Mouse (Mus musculus) bone marrow, adult 2 months (tissue): ENCODE data around the gene Lhx9.

ENCODE experiments used
- CTCF ChIP-seq: fragments of 200-500 bp; IDR thresholded peaks from 2 replicates; pipeline ENCODE4 v1.5.1; 2011; ENCODE audit warnings: low read length, control low read depth; ENCODE audit not compliant: control insufficient read depth, insufficient read depth
- POLR2A ChIP-seq: fragments of 200-500 bp; IDR thresholded peaks from 2 replicates; pipeline ENCODE4 v1.6.1; 2011; ENCODE audit warnings: low read depth, mild to moderate bottlenecking, control low read depth, low read length, borderline replicate concordance; ENCODE audit not compliant: control insufficient read depth

DNA sequence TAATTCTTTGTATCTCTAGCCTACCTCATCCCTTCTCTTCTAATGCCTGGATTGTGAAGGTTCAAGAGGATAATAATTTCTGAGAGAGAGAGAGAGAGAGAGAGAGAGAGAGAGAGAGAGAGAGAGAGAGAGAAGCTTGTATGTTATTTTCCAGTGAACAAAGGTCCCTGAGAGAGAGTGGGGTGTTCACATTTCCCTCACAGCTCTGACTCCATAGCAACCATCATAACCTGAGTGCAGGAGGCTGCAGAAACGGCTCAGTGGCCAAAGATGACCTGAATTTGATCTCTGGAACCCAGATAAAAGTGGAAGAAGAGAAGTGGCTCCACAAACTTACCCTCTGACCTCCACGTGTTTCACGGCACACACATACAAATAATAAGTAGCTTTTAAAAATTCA lies 46.6 kb downstream of the Lhx9 start:
- TF ChIP-seq CTCF (no peak), POLR2A (no peak)
